Mouse (Mus musculus) adrenal gland, adult 18-20 months (tissue): ENCODE measurements around the gene P4htm. TPM values are rescaled to one million over a fixed set of nuclear protein-coding genes. Genes with fewer than 3 reads are reported as not detected.

Experiments used
- DNase-seq, 2 experiments: peaks; one replicate each; pipeline ENCODE4 v3.0.0; 2021 to 2022; ENCODE audit warnings: low spot score in 2 of 2
- microRNA-seq, 2 experiments: library from miRNA; unstranded; fragments of <30 nt; microRNA quantifications; one replicate each; pipeline ENCODE4 v1.2.0; 2021; ENCODE audit warnings: borderline number of aligned reads in 2 of 2
- total RNA-seq, 2 experiments: library from RNA; stranded (reverse); gene quantifications; 1 replicate in 1 of 2; 2 replicates in 1 of 2; pipeline ENCODE4 v1.2.3; 2021

The P4htm gene
- total RNA-seq, 2 experiments from 2014 or later: 6.2 to 7.9 TPM

DNA sequence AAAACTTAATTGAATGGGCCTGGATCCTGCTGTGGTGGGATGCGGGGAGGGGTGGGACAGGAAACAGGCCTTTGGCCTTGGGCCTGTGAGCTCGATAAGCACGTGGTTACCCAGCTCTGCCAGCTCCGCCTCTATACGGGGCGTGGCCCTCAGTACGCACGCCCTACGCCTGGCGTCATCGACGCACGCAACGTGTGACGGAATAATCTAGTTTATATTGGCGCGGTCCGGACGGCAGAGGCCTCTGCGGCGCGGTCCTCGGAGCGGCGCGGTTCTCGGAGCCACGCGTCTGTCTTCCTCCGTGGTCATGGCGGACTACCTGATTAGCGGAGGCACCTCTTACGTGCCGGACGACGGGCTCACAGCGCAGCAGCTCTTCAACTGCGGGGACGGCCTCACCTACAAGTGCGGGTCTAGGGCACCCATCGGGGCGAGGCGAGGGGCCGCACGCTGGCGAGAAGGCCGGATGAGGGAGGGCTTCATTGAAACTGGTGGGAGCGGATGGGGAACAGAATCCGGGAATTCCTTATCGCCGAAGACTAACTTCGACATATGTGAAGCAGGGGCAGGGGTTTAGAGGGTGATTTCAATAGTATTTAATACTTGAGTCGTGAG lies 37.1 kb downstream of the P4htm start, which contains the start of gene Impdh2:
Impdh2 (plus strand) TSS at position 60 of the 615 bp plus-strand sequence.
- DNase-seq: peak; percentile 93

DNA sequence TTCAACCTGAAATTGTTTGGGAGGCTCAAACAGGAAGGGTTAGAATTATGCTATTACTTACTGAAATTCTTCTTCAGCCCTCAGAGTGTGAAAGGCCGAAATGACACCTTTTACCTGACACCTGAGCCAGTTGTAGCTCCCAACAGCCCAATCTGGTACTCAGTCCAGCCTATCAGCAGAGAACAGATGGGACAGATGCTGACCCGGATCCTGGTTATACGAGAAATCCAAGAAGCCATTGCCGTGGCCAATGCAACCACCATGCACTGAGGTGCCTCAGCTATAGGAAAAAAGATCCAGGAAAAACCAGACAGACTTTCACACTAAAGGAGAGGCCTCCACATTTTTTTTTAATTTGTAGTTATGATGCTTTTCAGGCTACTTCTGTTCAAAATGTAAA lies 38.3 kb downstream of the P4htm start:
- no peak for DNase-seq

DNA sequence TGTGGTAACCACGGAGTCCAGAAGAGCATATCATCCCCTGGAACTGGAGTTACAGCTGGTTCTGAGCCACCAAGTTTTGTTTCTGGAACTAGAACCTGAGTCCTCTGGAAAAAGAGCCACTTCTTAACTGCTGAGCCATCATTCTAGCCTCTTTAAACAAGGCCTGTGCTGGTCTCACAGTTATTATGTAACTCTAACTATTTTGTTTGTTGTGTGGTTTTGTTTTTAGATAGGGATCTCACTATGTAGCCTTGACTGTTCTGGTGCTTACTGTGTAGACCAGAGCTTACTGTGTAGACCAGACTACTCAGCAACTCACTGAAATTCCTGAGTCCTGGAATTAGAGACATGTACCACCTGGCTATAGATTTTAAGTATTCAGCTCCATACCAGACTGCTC lies 50.6 kb downstream of the P4htm start:
- DNase-seq: no peak

DNA sequence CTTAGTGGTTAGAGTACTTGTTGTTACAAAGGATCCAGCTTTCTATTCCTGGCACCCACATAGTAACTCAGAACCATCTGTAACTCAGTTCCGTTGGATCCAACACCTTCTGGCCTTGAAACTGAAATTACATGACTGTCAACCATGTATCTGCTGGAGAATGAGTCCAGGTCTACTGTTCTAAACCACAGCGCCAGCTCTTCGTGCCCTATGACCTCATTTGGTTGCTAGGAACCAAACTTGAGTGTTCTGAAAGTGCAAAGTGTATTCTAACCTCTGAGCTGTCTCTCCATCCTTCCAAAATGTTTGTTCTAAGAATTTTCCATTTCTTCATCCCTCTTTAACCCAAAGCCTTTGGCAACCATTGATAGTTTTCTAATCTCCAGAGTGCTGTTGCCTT lies 51.5 kb downstream of the P4htm start:
- no peak for DNase-seq

DNA sequence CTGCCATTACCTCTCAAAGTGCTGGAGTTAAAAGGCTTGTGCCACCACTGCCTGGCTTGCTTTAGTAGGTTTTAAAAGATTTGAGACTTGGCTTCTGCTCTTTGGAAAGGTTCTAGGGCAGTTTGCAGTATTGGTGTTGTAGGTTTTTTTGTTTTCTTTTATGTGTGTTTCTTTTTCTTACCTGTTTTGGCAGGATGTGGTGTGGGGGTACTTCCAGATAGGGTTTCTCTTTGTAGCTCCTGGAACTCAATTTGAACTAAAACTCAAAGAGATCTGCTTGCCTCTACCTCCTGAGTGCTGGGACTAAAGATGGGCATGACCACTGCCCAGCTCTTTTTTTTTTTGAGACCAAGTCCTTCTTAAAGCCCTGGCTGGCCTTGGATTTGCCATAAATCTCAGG lies 56.6 kb downstream of the P4htm start:
- no peak for DNase-seq

DNA sequence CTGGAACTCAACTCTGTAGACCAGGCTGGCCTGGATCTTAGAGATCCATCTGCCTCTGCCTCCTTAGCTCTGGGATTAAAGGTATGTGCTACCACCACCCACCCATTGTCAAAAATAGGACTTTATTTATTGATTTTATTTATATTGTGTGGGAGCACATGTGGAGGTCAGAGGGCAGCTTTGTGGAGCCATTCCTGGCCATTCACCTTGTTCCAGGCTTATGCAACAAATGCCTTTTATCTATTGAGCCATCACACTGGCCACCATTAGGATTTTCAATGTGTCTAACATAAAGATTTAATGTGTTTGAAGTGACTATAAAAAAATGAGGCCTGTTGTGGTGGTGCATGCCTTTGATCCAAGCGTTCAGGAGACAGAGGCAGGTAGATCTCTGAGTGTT lies 66.0 kb downstream of the P4htm start:
- DNase-seq: no peak

DNA sequence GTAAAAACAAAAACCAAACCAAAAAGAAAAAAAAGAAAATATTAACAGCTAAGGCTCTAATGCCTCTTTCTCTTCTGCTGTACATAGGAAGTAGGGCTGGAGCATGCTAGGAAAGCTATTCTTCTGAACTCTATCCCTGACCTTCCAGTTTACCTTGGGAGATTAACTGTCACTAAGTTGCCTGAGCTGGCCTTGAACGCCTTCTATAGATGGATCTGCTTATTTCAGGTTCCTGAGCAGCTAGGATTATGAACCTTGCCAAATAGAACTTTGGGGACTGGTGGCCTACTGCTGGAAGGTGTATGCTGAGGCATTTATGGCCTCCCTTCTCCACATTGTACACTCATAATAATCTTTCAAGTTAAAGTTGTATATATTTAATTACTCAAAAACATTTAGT lies 66.5 kb downstream of the P4htm start:
- DNase-seq: no peak

Small RNA genes lying within 50 kb of the gene (microRNA-seq; reads per million reads assigned to microRNA genes)
- gene Gm24083 (0 reads per million in 2 experiments), gene Mir191 (0 reads per million in 2 experiments), gene Mir425 (970 to 1,351 reads per million in 2 experiments)

Other genes starting within 250 kb of the P4htm start
- 100 to 1,000 TPM; 107 to 126 TPM for gene Usp4, start 249.8 kb downstream of the P4htm start, total RNA-seq
- gene 1700102P08Rik, start 204.9 kb downstream of the P4htm start, total RNA-seq: 1 to 10 TPM; 1.5 to 2.1 TPM
- gene Ccdc36, start 169.2 kb downstream of the P4htm start, total RNA-seq: not detected
- gene BC048562, start 161.2 kb downstream of the P4htm start, total RNA-seq: not detected
- 10 to 100 TPM; 25.6 to 42.3 TPM for gene Ccdc71, start 137.1 kb downstream of the P4htm start, total RNA-seq
- gene Klhdc8b, start 136.1 kb downstream of the P4htm start, total RNA-seq: 10 to 100 TPM; 20.4 to 22.3 TPM
- gene Lamb2, start 117.9 kb downstream of the P4htm start, total RNA-seq: 100 to 1,000 TPM; 107 to 134 TPM
- 100 to 1,000 TPM; 172 to 248 TPM for gene Usp19, start 107.1 kb downstream of the P4htm start, total RNA-seq
- 100 to 1,000 TPM; 144 to 180 TPM for gene Qars, start 90.0 kb downstream of the P4htm start, total RNA-seq
- 100 to 1,000 TPM in 1 of 2 experiments, 10 to 100 TPM in 1; 91.5 to 107 TPM for gene Qrich1, start 80.9 kb downstream of the P4htm start, total RNA-seq
- gene Impdh2, start 37.4 kb downstream of the P4htm start, total RNA-seq: 100 to 1,000 TPM in 1 of 2 experiments, 10 to 100 TPM in 1; 99.7 to 135 TPM
- gene Ndufaf3, start 30.2 kb downstream of the P4htm start, total RNA-seq: 10 to 100 TPM; 50.8 to 51.0 TPM
- gene Dalrd3, start 27.8 kb downstream of the P4htm start, total RNA-seq: 10 to 100 TPM; 64.6 to 81.8 TPM
- 10 to 100 TPM; 93.9 to 96.2 TPM for gene Wdr6, start 18.9 kb downstream of the P4htm start, total RNA-seq
- 10 to 100 TPM; 61.2 to 63.0 TPM for gene Arih2, start 51.7 kb upstream of the P4htm start, total RNA-seq
- 100 to 1,000 TPM; 125 to 212 TPM for gene Slc25a20, start 64.4 kb upstream of the P4htm start, total RNA-seq
- 10 to 100 TPM; 33.1 to 43.5 TPM for gene Prkar2a, start 91.6 kb upstream of the P4htm start, total RNA-seq
- 100 to 1,000 TPM in 1 of 2 experiments, 10 to 100 TPM in 1; 76.8 to 101 TPM for gene Ip6k2, start 186.1 kb upstream of the P4htm start, total RNA-seq
- 10 to 100 TPM; 10.8 to 11.3 TPM for gene Nckipsd, start 210.7 kb upstream of the P4htm start, total RNA-seq
- 1 to 10 TPM; 3.6 to 4.1 TPM for gene Celsr3, start 228.7 kb upstream of the P4htm start, total RNA-seq